Mouse (Mus musculus) heart, adult 2 months (tissue): ENCODE measurements at regions not wholly inside any gene's neighbourhood (a gene's known extent, or its start where the extent isn't known, plus 50 kb on each side); places are given as distances from the start of the nearest gene placed in this dataset.

Experiments
- CTCF ChIP-seq: fragments of 200-600 bp; IDR thresholded peaks from 2 replicates; pipeline ENCODE4 v1.8.1; 2022; ENCODE audit warnings: antibody characterized with exemption, mild to moderate bottlenecking, moderate library complexity
- EP300 ChIP-seq: fragments of 200-500 bp; IDR thresholded peaks from 2 replicates; pipeline ENCODE4 v1.6.1; 2011; ENCODE audit warnings: low read depth, low read length, control low read depth; ENCODE audit not compliant: insufficient read depth
- POLR2A ChIP-seq: fragments of 200-500 bp; IDR thresholded peaks from 2 replicates; pipeline ENCODE4 v1.6.1; 2011; ENCODE audit warnings: mild to moderate bottlenecking, low read depth, low read length, control low read depth; ENCODE audit not compliant: insufficient read depth

DNA sequence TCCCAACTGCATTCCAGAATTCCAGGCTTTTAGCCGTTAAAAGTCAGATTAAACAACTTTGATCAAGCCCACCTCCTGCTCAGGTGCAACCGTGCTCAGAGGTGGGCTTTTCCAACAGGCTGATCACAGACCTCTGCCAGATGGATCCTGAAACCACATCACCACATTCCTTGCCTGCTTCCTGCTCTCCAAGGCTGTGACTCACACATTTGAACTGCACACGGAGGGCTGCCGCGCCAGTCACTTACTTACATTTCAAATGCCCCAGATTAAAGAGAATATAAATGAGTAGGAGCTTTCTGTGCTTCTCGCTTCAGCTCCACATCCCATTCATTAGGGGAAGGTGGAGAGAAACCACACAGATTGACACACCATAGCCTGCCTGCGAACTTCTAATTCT is 367.6 kb downstream of the Rpl36a-ps1 start:
- TF ChIP-seq CTCF: no peak
- TF ChIP-seq POLR2A: no peak
- TF ChIP-seq EP300: no peak
